Mouse (Mus musculus): Measurements from ENCODE around the gene Tmprss9. TPM values are rescaled to one million over a fixed set of nuclear protein-coding genes. Genes with fewer than 3 reads are reported as not detected.
A peak's percentile ranks its signal among the peaks of the same experiment; 100 is the strongest.
"Not testable (repeated sequence)": the region's sequence is repeated elsewhere in the genome, so short reads cannot be mapped to it uniquely, and the experiment has no call there.

Gene Tmprss9
- polyA plus RNA-seq (2015; fragmentation: Nextera tagmentation; extraction: Ambion mirVana): 0.05 and 0.07 TPM in 2 replicates

DNA sequence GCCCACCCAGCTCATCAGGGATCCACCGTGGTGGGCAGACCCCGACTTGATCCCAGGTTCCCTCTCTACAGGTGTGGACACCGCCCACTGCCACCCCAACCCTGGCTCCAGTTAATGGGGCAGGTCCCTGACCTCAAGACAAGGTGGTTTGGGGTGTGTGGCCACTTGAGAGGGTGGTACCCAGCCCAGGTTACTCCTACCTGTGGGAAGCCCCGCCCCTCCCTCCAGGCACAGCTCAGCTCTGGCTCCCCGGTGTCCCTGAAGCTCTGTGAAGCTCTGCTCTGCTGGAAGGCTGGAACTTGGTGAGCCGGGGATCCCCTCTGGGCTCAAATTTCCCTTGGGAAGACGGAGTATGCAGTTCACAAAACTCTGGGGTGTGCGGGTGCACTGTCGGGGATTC is at the start of gene Tmprss9:
Gene Tmprss9 (plus strand): TSS at position 268 of the 400 bp plus-strand sequence.
- Histone ChIP-seq H3K4me3 (no peak within 1 kb of the TSS), H3K36me3 (peaks cover 20% of the 10 kb centered on the region), H3K4me2 (no peak within 1 kb of the TSS), H3K27ac (replicated peaks) (no peak within 1 kb of the TSS), H3K9me3 (no peaks in the 10 kb centered on the region), H3K4me1 (peaks cover 2% of the 10 kb centered on the region; the same call in 1 of the 2 replicates), H3K27me3 (replicated peaks) (peaks cover 26% of the 10 kb centered on the region), H3K9ac (0 out of 2 replicates have a peak within 1 kb of the TSS, but pooled peaks have one; percentile 33)
- WGBS: 25% methylated on average over 9 of the region's 9 CpGs
- ATAC-seq (ENCODE audit: extremely low read depth, insufficient number of reproducible peaks, low FRiP score, low TSS enrichment): no peak

DNA sequence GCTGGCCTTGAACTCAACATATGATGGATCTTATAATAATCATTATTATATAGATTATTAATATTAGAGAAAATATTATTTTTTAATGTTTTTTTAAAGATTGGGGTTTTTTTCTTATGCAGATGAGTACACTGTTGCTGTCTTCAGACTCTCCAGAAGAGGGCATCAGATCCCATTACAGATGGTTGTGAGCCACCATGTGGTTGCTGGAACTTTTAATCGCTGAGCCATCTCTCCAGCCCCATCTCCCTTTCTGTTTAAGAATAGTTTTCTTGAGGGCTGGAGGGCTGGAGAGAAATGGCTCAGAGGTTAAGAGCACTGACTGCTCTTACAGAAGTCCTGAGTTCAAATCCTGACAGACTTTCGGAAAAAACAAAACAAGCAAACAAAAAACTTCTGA is 49.7 kb upstream of the Tmprss9 start:
- Histone ChIP-seq H3K4me3 (no peak overlapping the region), H3K9ac (no peak overlapping the region), H3K4me1 (0 out of 2 replicates have a peak, but pooled peaks cover 7% of the 10 kb centered on the region), H3K4me2 (no peak overlapping the region), H3K9me3 (no peaks in the 10 kb centered on the region), H3K36me3 (no peaks in the 10 kb centered on the region), H3K27me3 (replicated peaks) (no peaks in the 10 kb centered on the region), H3K27ac (replicated peaks) (no peak overlapping the region)
- WGBS: 46% methylated on average over 2 of the region's 2 CpGs
- ATAC-seq (ENCODE audit: extremely low read depth, insufficient number of reproducible peaks, low FRiP score, low TSS enrichment): no peak

GRCm38 (mm10) chr10:80822528-80822927 is 49.1 kb upstream of the Tmprss9 start:
- 77% methylated on average over 5 of the region's 5 CpGs for WGBS
- Histone ChIP-seq H3K4me2 (no peak overlapping the region), H3K27me3 (replicated peaks) (no peaks in the 10 kb centered on the region), H3K9ac (no peak overlapping the region), H3K9me3 (no peaks in the 10 kb centered on the region), H3K36me3 (no peaks in the 10 kb centered on the region), H3K27ac (replicated peaks) (no peak overlapping the region), H3K4me1 (peaks cover 8% of the 10 kb centered on the region), H3K4me3 (no peak overlapping the region)
- ATAC-seq (ENCODE audit: extremely low read depth, insufficient number of reproducible peaks, low FRiP score, low TSS enrichment): no peak

GRCm38 (mm10) chr10:80823316-80823715 is 48.3 kb upstream of the Tmprss9 start:
- no peak overlapping the region for H3K4me2 ChIP-seq
- H3K9me3 ChIP-seq: no peaks in the 10 kb centered on the region
- no peak overlapping the region for H3K9ac ChIP-seq
- H3K4me1 ChIP-seq: peaks cover 16% of the 10 kb centered on the region
- whole genome bisulfite sequencing: 87% methylated on average over 1 of the region's 1 CpGs
- ATAC-seq (ENCODE audit: extremely low read depth, insufficient number of reproducible peaks, low FRiP score, low TSS enrichment): no peak
- peaks cover 6% of the 10 kb centered on the region for H3K36me3 ChIP-seq
- no peak overlapping the region for H3K27ac ChIP-seq (replicated peaks)
- H3K27me3 ChIP-seq (replicated peaks): no peaks in the 10 kb centered on the region
- no peak overlapping the region for H3K4me3 ChIP-seq

DNA sequence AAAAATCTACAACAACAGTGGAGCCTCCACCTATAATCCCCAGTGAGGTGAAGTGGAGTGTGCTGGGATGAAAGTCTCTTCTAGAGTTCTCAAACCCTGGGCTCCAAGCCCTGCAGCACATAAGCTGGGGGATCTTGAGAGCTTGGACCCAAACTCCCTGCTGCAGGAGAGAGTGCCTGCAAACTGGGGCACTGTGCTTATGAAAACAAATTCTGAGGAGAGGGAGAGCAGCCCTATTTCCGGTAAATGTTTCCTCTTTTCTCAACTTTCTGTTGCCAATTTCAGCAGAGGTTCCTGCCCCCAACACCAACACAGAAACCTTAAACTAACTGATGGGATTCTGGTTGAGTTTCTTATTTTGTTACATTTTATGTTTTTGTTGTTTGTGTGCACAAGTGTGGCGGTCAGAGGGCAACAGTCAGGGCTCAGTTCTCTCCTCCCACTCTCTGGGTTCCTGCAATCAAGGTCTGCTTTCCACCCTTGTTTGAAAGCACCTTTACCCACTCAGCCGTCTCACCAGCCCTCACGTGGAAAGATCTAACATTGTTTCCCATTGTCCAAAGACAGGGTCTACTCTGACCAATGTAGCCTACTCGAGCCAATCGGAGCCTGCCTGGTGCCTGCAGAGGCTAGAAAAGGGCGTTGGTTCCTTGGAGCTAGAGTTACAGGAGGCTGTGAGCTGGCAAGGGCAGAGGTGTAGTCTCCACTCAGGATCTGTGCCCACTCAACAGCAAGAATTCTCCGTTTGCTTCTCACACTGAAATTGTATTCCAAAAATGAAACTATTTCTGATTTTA is 47.6 kb upstream of the Tmprss9 start:
- H3K9me3 ChIP-seq: no peaks in the 10 kb centered on the region
- no peak overlapping the region for H3K9ac ChIP-seq
- 54% methylated on average over 8 of the region's 8 CpGs for WGBS
- peaks cover 11% of the 10 kb centered on the region for H3K36me3 ChIP-seq
- 0 out of 2 replicates have a peak overlapping the region, but pooled peaks have one; percentile 13 for H3K4me2 ChIP-seq
- H3K4me1 ChIP-seq: peaks cover 17% of the 10 kb centered on the region
- H3K27me3 ChIP-seq (replicated peaks): no peaks in the 10 kb centered on the region
- no peak for ATAC-seq (ENCODE audit: extremely low read depth, insufficient number of reproducible peaks, low FRiP score, low TSS enrichment)
- H3K27ac ChIP-seq (replicated peaks): peak overlapping the region; percentile 29; the same call in 1 of the 2 replicates
- no peak overlapping the region for H3K4me3 ChIP-seq

DNA sequence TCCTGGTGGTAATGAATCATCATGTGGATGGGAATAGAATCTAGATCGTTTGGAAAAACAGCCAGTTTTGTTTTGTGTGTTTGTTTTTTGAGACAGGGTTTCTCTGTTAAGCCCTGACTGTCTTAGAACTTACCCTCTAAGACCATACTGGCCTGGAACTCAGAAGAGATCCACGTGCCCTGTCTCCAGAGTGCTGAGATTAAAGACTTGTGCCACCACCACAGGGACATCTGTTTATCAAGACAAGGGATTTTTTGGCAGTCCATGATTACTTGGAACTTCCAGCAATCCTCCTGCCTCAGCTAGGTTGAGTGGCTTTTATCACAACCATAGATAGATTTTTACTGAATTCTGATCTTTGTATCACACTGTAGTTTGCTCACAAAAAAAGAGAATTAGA is 46.8 kb upstream of the Tmprss9 start:
- 72% methylated on average over 2 of the region's 2 CpGs for WGBS
- H3K36me3 ChIP-seq: peaks cover 19% of the 10 kb centered on the region
- H3K9me3 ChIP-seq: no peaks in the 10 kb centered on the region
- no peak overlapping the region for H3K9ac ChIP-seq
- no peak overlapping the region for H3K27ac ChIP-seq (replicated peaks)
- ATAC-seq (ENCODE audit: extremely low read depth, insufficient number of reproducible peaks, low FRiP score, low TSS enrichment): no peak
- no peak overlapping the region for H3K4me3 ChIP-seq
- no peaks in the 10 kb centered on the region for H3K27me3 ChIP-seq (replicated peaks)
- H3K4me1 ChIP-seq: peaks cover 24% of the 10 kb centered on the region
- H3K4me2 ChIP-seq: no peak overlapping the region

DNA sequence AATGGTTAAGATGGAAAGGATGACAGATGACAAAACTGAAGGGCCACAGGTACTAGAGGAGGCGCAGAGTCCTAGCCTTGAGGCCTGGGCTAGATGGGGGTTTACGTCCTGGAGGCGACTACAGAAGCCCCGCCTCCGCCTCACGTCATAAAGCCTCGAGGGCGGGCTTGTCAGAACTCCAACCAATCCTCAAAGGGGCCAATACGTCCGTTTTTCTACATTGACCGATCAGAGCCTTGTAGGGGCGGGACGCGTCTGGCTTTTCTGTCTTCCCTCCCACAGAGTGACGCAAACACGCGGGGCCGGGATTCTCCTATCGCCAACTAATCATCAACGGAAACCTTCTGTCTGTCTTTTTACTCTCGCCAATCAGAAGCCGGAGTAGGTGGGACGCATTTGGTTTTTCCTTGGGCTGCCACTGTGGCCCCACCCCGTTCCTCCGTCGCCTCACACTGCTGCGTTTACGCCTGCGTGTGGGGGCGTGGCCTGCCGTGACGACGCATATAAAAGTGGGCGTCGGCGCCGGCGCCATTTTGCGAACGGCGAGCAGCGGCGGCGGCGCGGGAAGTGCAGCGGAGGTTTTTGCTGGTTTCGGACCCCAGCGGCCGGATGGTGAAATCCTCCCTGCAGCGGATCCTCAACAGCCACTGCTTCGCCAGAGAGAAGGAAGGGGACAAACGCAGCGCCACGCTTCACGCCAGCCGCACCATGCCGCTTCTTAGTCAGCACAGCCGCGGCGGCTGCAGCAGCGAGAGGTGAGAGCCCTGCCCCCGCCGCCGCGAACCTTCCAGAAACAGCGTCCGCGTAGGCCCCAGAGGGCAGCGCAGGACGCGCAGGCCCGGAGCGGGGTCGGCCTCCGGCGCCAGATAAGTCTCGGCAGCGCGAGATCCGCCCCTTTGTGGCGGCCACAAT is 45.2 kb upstream of the Tmprss9 start, which contains the start of gene Oaz1:
Gene Oaz1 (plus strand): TSS at position 506 of the 912 bp plus-strand sequence.
- ATAC-seq (ENCODE audit: extremely low read depth, insufficient number of reproducible peaks, low FRiP score, low TSS enrichment): peak; percentile 95
- Histone ChIP-seq H3K4me1 (peaks cover 40% of the 10 kb centered on the region), H3K27ac (replicated peaks) (peak within 1 kb of the TSS; percentile 93), H3K36me3 (peaks cover 30% of the 10 kb centered on the region), H3K4me2 (peak within 1 kb of the TSS; percentile 91), H3K4me3 (peak within 1 kb of the TSS; percentile 80), H3K27me3 (replicated peaks) (no peaks in the 10 kb centered on the region), H3K9ac (peak within 1 kb of the TSS; percentile 95), H3K9me3 (no peaks in the 10 kb centered on the region)
- WGBS: under 1% methylated on average over 74 of the region's 82 CpGs

GRCm38 (mm10) chr10:80827063-80827869 is 44.4 kb upstream of the Tmprss9 start:
- peaks cover under 1% of the 10 kb centered on the region; the same call in 1 of the 2 replicates for H3K27me3 ChIP-seq (replicated peaks)
- no peak for ATAC-seq (ENCODE audit: extremely low read depth, insufficient number of reproducible peaks, low FRiP score, low TSS enrichment)
- H3K9me3 ChIP-seq: no peaks in the 10 kb centered on the region
- H3K4me1 ChIP-seq: peaks cover 45% of the 10 kb centered on the region
- peak overlapping the region; percentile 95 for H3K9ac ChIP-seq
- H3K27ac ChIP-seq (replicated peaks): peak overlapping the region; percentile 93
- peaks cover 30% of the 10 kb centered on the region for H3K36me3 ChIP-seq
- 7% methylated on average over 27 of the region's 29 CpGs for WGBS
- peak overlapping the region; percentile 80 for H3K4me3 ChIP-seq
- peak overlapping the region; percentile 91 for H3K4me2 ChIP-seq

DNA sequence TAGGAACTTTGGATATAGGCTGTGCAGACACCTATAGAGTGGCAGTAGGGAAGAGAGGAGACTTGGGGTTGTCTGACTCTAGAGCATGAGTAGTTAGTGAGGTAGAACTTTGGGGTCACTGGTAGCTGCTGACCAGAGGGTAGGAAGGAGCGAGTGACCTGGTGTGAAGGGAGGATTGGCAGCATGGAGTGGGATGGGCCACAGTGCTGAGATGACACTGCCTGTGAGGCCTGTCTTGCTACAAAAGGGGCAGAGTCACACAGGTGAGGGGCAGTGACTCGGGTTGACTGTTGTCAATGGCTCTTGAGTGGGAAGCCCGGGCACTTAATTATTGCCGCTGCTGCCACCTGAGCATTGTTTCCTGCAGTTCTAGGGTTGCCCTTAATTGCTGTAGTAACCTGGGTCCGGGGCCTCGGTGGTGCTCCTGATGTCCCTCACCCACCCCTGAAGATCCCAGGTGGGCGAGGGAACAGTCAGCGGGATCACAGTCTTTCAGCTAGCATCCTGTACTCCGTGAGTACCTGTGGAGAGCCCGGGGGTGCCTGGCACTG is 43.7 kb upstream of the Tmprss9 start:
- H3K4me3 ChIP-seq: peak overlapping the region; percentile 80
- no peak for ATAC-seq (ENCODE audit: extremely low read depth, insufficient number of reproducible peaks, low FRiP score, low TSS enrichment)
- 67% methylated on average over 10 of the region's 10 CpGs for WGBS
- H3K4me2 ChIP-seq: peak overlapping the region; percentile 91
- H3K9ac ChIP-seq: peak overlapping the region; percentile 95
- H3K4me1 ChIP-seq: peaks cover 45% of the 10 kb centered on the region
- no peaks in the 10 kb centered on the region for H3K9me3 ChIP-seq
- peaks cover 30% of the 10 kb centered on the region for H3K36me3 ChIP-seq
- H3K27ac ChIP-seq (replicated peaks): no peak overlapping the region
- H3K27me3 ChIP-seq (replicated peaks): peaks cover 8% of the 10 kb centered on the region

DNA sequence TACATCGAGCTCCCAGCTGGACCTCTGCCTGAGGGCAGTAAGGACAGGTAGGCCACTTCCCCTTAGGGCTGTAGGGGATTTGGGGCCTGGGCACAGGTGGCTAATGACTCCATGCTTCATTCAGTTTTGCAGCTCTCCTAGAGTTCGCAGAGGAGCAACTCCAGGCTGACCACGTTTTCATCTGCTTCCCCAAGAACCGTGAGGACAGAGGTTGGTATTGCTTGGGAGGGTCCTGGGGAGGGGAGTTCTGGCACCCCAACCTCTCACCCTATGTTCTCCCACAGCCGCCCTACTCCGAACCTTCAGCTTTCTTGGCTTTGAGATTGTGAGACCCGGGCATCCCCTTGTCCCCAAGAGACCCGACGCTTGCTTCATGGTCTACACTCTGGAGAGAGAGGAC is 43.1 kb upstream of the Tmprss9 start:
- Histone ChIP-seq H3K27me3 (replicated peaks) (peaks cover 14% of the 10 kb centered on the region), H3K4me1 (peaks cover 45% of the 10 kb centered on the region), H3K4me2 (peak overlapping the region; percentile 91), H3K4me3 (peak overlapping the region; percentile 80), H3K9ac (peak overlapping the region; percentile 95), H3K36me3 (peaks cover 30% of the 10 kb centered on the region)
- WGBS: 82% methylated on average over 7 of the region's 9 CpGs
- not testable (repeated sequence) for ATAC-seq (ENCODE audit: extremely low read depth, insufficient number of reproducible peaks, low FRiP score, low TSS enrichment); H3K27ac ChIP-seq (replicated peaks); H3K9me3 ChIP-seq
